Mouse (Mus musculus): ENCODE measurements around the gene Fate1. TPM values are rescaled to one million over a fixed set of nuclear protein-coding genes. Genes with fewer than 3 reads are reported as not detected.
A peak's percentile ranks its signal among the peaks of the same experiment; 100 is the strongest.
"Not testable (repeated sequence)": the region's sequence is repeated elsewhere in the genome, so short reads cannot be mapped to it uniquely, and the experiment has no call there.

Fate1 gene
- 0.21 TPM in 1 of 2 replicates, not detected in the other for polyA plus RNA-seq (2015; fragmentation: Nextera tagmentation; extraction: Ambion mirVana)

DNA sequence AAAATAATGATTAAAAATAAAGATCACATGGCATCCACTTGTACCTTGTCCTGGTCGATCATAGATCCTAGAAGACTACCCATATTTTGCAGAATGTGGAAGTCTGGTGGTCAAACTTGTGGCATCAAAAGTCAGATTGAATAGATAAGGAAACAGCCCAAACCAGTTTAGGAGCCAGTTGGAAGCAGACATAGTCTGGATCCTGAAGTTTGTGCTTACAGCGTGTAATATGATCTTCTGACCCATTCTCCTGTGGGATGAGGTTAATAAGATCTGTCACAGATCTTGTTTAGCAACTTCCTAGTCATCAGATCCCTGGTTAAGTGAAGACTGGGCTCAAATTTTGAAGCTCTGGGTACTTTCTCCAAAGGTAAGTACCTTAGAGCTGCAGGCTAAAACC, at the start of gene Fate1:
Gene Fate1 (plus strand): TSS at position 301 of the 400 bp plus-strand sequence.
- WGBS = 82% methylated on average over 2 of the region's 2 CpGs
- no peak within 1 kb of the TSS for H3K9ac ChIP-seq
- no peaks in the 10 kb centered on the region for H3K36me3 ChIP-seq (replicated peaks)
- H3K4me2 ChIP-seq = no peak within 1 kb of the TSS
- no peaks in the 10 kb centered on the region for H3K27me3 ChIP-seq (replicated peaks)
- no peak for ATAC-seq (replicated peaks)
- no peaks in the 10 kb centered on the region for H3K9me3 ChIP-seq
- no peaks in the 10 kb centered on the region for H3K4me1 ChIP-seq
- H3K4me3 ChIP-seq = no peak within 1 kb of the TSS
- no peak within 1 kb of the TSS for H3K27ac ChIP-seq

GRCm38 (mm10) chrX:71946631-71947030, 26.2 kb upstream of the Fate1 start:
- Histone ChIP-seq H3K9ac (no peak overlapping the region), H3K27ac (no peak overlapping the region), H3K36me3 (replicated peaks) (no peaks in the 10 kb centered on the region), H3K4me3 (no peak overlapping the region), H3K27me3 (replicated peaks) (no peaks in the 10 kb centered on the region), H3K9me3 (no peaks in the 10 kb centered on the region), H3K4me1 (no peaks in the 10 kb centered on the region), H3K4me2 (no peak overlapping the region)
- 25% methylated on average over 3 of the region's 3 CpGs for WGBS
- no peak for ATAC-seq (replicated peaks)

- no peak overlapping the region for H3K4me2 ChIP-seq
- ATAC-seq (replicated peaks) = no peak
- no peaks in the 10 kb centered on the region for H3K9me3 ChIP-seq
- no peaks in the 10 kb centered on the region for H3K36me3 ChIP-seq (replicated peaks)
- no peaks in the 10 kb centered on the region for H3K4me1 ChIP-seq
- H3K9ac ChIP-seq = no peak overlapping the region
- no peak overlapping the region for H3K27ac ChIP-seq
- H3K27me3 ChIP-seq (replicated peaks) = no peaks in the 10 kb centered on the region
- H3K4me3 ChIP-seq = no peak overlapping the region
Observed at GRCm38 (mm10) chrX:71958366-71958765, 14.4 kb upstream of the Fate1 start.

DNA sequence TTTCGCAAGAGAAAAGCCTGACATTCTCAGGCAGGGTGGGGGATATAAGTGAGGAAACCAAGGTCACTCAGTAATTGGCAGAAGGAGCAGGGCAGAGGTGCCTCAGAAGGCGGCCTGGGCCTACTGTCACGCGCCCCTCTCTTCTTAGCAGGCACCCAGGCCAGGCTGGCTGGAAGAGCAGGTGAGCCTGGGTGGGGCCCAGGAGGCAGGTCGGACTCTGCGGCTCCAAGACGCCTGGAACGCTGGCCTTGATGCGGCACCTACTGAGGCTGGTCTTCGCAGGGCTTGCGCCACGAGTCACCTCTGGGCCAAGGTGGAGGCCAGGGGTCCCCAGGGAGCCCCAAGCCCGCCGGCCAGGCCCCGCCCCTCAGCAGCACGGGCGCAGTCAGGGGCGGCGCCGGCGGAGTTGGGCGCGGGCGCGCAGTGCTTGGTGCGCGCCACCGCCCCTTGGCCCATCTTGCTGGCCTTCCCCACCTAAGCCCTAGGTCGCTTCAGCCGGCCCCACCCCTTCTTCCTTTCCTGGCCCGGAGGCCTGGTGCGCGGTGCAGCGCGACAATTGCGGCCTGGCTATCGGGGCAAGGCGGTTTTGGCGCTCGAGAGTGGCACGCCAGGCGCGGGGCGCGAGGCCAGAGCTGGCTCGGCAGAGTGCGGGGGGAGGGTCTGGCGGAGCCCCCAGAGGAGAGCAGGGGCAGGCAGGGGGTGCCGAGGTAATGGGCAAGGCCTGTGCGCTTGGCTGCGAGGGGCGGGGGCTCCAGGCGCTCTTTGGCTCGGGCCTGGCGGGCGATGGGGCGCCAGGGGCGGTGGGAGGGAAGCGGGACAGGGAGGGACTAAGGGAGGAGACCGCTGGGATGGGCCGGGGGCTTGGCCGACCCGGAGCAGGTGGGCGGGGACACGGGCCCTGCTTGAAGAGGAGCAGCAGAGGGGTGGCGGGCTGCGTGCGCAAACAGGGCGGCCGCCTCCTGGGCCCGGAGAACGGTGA, 10.4 kb upstream of the Fate1 start, which contains the start of gene Prrg3:
Gene Prrg3 (plus strand): TSS at position 552 of the 979 bp plus-strand sequence.
- ATAC-seq (replicated peaks) = peak; percentile 91
- Histone ChIP-seq H3K27me3 (replicated peaks) (no peaks in the 10 kb centered on the region), H3K4me2 (peak within 1 kb of the TSS; percentile 75), H3K27ac (peak within 1 kb of the TSS; percentile 79), H3K4me3 (peak within 1 kb of the TSS; percentile 54), H3K36me3 (replicated peaks) (no peaks in the 10 kb centered on the region), H3K9me3 (no peaks in the 10 kb centered on the region), H3K4me1 (no peaks in the 10 kb centered on the region), H3K9ac (peak within 1 kb of the TSS; percentile 65)
- 29% methylated on average over 70 of the region's 72 CpGs for WGBS

DNA sequence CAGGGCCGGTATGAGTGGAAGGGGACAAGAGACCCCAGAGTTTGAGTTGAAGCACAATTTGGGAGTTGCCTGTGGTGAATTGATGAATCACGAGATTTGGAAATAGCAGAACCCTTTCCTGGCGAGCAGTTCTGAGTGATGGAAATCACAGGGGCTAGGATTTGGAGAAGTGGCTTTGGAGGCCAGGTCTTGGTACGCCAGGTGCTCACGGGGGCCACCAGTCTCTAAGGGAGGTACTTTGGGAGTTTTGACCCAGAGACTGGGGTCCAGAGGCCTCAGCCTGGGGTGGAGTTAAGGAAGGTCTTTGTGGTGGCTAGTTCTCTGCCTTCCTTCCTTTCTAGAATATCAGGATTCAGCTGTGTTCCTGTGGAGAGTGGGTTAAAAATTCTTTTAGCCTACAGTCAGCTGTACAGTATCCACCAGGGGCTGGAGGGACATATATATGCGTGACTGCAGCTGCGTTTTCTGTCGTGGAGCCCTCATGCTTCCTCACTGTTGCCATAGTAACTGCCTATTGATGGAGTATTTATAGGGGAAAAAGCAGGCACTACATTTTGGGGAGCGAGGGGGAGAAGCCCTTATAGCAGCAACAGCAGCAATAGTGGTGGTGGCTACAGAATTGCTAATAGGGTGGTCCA, 9.4 kb upstream of the Fate1 start:
- H3K4me2 ChIP-seq = peak overlapping the region; percentile 75
- 33% methylated on average over 9 of the region's 9 CpGs for WGBS
- no peaks in the 10 kb centered on the region for H3K4me1 ChIP-seq
- H3K9ac ChIP-seq = peak overlapping the region; percentile 65
- peak; percentile 77 for ATAC-seq (replicated peaks)
- no peaks in the 10 kb centered on the region for H3K36me3 ChIP-seq (replicated peaks)
- peak overlapping the region; percentile 79 for H3K27ac ChIP-seq
- H3K9me3 ChIP-seq = no peaks in the 10 kb centered on the region
- H3K4me3 ChIP-seq = peak overlapping the region; percentile 54
- H3K27me3 ChIP-seq (replicated peaks) = no peaks in the 10 kb centered on the region

- Histone ChIP-seq H3K36me3 (replicated peaks) (no peaks in the 10 kb centered on the region), H3K27me3 (replicated peaks) (no peaks in the 10 kb centered on the region), H3K4me2 (no peak overlapping the region), H3K4me1 (no peaks in the 10 kb centered on the region), H3K9ac (no peak overlapping the region), H3K9me3 (no peaks in the 10 kb centered on the region), H3K27ac (no peak overlapping the region), H3K4me3 (no peak overlapping the region)
- ATAC-seq (replicated peaks) = no peak
- WGBS = 71% methylated on average over 1 of the region's 1 CpGs
Observed at GRCm38 (mm10) chrX:71968216-71968615, 4.6 kb upstream of the Fate1 start.

DNA sequence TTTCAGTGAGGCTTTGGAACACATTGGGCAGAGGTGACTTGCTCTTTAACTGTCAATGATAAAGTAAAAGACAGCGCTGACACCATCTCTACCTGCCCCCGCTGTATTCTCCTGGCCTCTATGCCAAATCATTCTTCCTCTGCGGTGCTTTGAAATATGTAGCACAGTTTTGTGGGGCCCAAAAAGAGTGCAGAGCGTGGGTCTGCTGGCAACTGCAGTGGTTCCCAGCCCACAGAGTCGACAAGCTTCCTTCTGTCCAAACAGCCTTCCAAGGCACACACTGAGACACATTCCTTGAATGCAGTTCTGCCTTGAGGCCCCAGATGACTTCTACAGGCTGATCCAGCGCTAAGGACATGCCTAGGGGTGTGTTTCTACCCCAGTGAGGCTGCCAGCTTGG, 4.0 kb upstream of the Fate1 start:
- H3K36me3 ChIP-seq (replicated peaks) = no peaks in the 10 kb centered on the region
- no peak for ATAC-seq (replicated peaks)
- H3K9ac ChIP-seq = no peak overlapping the region
- no peak overlapping the region for H3K27ac ChIP-seq
- H3K9me3 ChIP-seq = no peaks in the 10 kb centered on the region
- no peaks in the 10 kb centered on the region for H3K27me3 ChIP-seq (replicated peaks)
- H3K4me3 ChIP-seq = no peak overlapping the region
- no peak overlapping the region for H3K4me2 ChIP-seq
- WGBS = 71% methylated on average over 6 of the region's 6 CpGs
- H3K4me1 ChIP-seq = no peaks in the 10 kb centered on the region

- no peak for ATAC-seq (replicated peaks)
- no peaks in the 10 kb centered on the region for H3K27me3 ChIP-seq (replicated peaks)
- no peaks in the 10 kb centered on the region for H3K4me1 ChIP-seq
- no peak overlapping the region for H3K27ac ChIP-seq
- no peak overlapping the region for H3K4me3 ChIP-seq
- 56% methylated on average over 5 of the region's 5 CpGs for WGBS
- no peak overlapping the region for H3K4me2 ChIP-seq
- H3K36me3 ChIP-seq (replicated peaks) = no peaks in the 10 kb centered on the region
- no peaks in the 10 kb centered on the region for H3K9me3 ChIP-seq
- no peak overlapping the region for H3K9ac ChIP-seq
Observed at GRCm38 (mm10) chrX:71971325-71971724, 1.5 kb upstream of the Fate1 start.

DNA sequence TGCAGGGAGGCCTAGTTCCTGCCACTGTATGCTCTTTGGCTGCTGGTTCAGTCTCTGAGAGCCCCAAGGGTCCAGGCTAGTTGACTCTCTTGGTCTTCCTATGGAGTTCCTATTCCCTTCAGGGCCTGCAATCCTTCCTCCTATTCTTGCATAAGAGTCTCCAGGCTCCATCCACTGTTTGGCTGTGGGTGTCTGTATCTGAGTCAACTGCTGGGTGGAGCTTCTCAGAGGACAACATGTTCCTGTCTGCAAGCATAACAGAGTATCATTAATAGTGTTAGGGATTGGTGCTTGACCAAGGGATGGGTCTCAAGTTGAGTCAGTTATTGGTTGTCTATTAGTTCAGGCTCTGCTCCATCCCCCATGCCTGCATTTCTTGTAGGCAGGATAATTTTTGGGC, 4.9 kb downstream of the Fate1 start:
- H3K4me1 ChIP-seq; H3K4me3 ChIP-seq; H3K9me3 ChIP-seq; H3K36me3 ChIP-seq (replicated peaks); ATAC-seq (replicated peaks); H3K27ac ChIP-seq; H3K9ac ChIP-seq; H3K4me2 ChIP-seq; H3K27me3 ChIP-seq (replicated peaks): not testable (repeated sequence)

- no peak for ATAC-seq (replicated peaks)
- no peaks in the 10 kb centered on the region for H3K36me3 ChIP-seq (replicated peaks)
- 82% methylated on average over 3 of the region's 3 CpGs for WGBS
- no peak overlapping the region for H3K9ac ChIP-seq
- no peaks in the 10 kb centered on the region for H3K9me3 ChIP-seq
- no peak overlapping the region for H3K4me2 ChIP-seq
- no peaks in the 10 kb centered on the region for H3K27me3 ChIP-seq (replicated peaks)
- H3K4me3 ChIP-seq = no peak overlapping the region
- no peaks in the 10 kb centered on the region for H3K4me1 ChIP-seq
- H3K27ac ChIP-seq = no peak overlapping the region
Observed at GRCm38 (mm10) chrX:71980443-71980842, 7.7 kb downstream of the Fate1 start.

DNA sequence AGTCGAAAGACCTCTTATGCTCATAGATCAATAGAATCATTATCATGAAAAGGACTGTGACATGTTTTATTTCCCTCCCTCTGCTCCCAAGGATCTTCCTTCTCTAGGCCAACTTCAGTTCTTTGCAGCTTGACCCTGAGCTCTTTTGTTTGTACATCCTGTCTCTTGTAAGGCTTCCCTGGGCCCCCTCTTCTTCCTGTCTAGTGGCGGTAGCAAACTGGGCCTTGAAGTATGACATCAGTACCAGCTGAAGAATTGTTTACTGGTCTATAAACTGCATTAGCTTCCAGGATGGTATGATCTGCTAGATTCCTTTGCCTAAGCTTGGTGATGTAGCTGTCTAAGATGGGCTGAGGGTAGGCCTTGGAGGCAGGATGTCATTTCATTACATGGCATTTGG, 8.5 kb downstream of the Fate1 start:
- no peak overlapping the region for H3K4me3 ChIP-seq
- WGBS = 68% methylated on average over 2 of the region's 2 CpGs
- H3K4me1 ChIP-seq = no peaks in the 10 kb centered on the region
- no peaks in the 10 kb centered on the region for H3K9me3 ChIP-seq
- no peaks in the 10 kb centered on the region for H3K27me3 ChIP-seq (replicated peaks)
- no peak overlapping the region for H3K27ac ChIP-seq
- H3K36me3 ChIP-seq (replicated peaks) = no peaks in the 10 kb centered on the region
- H3K9ac ChIP-seq = no peak overlapping the region
- H3K4me2 ChIP-seq = no peak overlapping the region
- ATAC-seq (replicated peaks) = no peak

DNA sequence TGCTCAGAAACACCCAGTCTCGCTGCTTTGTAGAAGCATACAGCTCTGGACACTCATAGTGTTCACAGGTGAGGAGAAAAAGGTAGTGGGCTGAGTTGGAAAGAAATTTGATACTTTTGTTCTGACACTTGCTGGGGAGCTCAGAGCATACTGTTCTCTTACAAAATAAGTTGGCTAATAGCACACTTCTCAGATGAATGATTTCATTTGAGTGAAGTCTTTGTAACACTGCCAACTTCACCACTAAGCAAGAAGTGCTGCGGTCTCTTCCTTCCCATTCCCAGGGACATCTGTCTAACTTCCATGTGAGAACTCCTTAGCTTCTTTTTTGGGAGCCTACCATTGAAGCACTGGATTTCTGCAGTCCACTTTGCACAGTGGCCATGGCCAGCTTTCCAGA, 10.4 kb downstream of the Fate1 start:
- H3K36me3 ChIP-seq (replicated peaks) = no peaks in the 10 kb centered on the region
- no peaks in the 10 kb centered on the region for H3K9me3 ChIP-seq
- H3K9ac ChIP-seq = no peak overlapping the region
- WGBS = 71% methylated on average over 2 of the region's 2 CpGs
- H3K27ac ChIP-seq = no peak overlapping the region
- H3K27me3 ChIP-seq (replicated peaks) = no peaks in the 10 kb centered on the region
- no peak overlapping the region for H3K4me2 ChIP-seq
- H3K4me3 ChIP-seq = no peak overlapping the region
- no peak for ATAC-seq (replicated peaks)
- no peaks in the 10 kb centered on the region for H3K4me1 ChIP-seq

Data from midbrain, embryonic 15.5 days (tissue).